Mouse (Mus musculus) forebrain, embryonic 11.5 days (tissue): ENCODE results near the gene Lypla2. TPM values are rescaled to one million over a fixed set of nuclear protein-coding genes. Genes with fewer than 3 reads are reported as not detected.

Experiments
- ATAC-seq: fragments of 200-750 bp; cut with Nextera tagmentation; replicated peaks from 2 replicates; pipeline ENCODE4 v1.8.0; 2017; ENCODE audit warnings: moderate TSS enrichment; ENCODE audit not compliant: low FRiP score
- DNase-seq: peaks from one replicate; pipeline ENCODE4 v3.0.0-alpha.2; 2017; ENCODE audit warnings: low spot score
- H3K27ac ChIP-seq: fragments of 300-500 bp; sonication (generic); 2 replicates; pipeline ENCODE4 v1.5.1; 2014; ENCODE audit warnings: low read depth, low read length
- H3K27me3 ChIP-seq: fragments of 300-500 bp; sonication (generic); 2 replicates; pipeline ENCODE4 v1.6.1; 2014; ENCODE audit warnings: mild to moderate bottlenecking, low read length, mixed read lengths; ENCODE audit not compliant: control insufficient read depth, insufficient read depth
- H3K36me3 ChIP-seq: fragments of 300-500 bp; sonication (generic); 2 replicates; pipeline ENCODE4 v1.6.1; 2014; ENCODE audit warnings: mild to moderate bottlenecking, low read length, moderate library complexity, mixed read lengths; ENCODE audit not compliant: control insufficient read depth, insufficient read depth
- H3K4me1 ChIP-seq: fragments of 300-500 bp; sonication (generic); replicated peaks from 2 replicates; pipeline ENCODE4 v1.6.1; 2014; ENCODE audit warnings: low read length, mixed read lengths; ENCODE audit not compliant: control insufficient read depth, insufficient read depth
- H3K4me2 ChIP-seq: fragments of 300-500 bp; sonication (generic); 2 replicates; pipeline ENCODE4 v1.6.1; 2014; ENCODE audit warnings: low read depth, mild to moderate bottlenecking, low read length, moderate library complexity, mixed read lengths; ENCODE audit not compliant: severe bottlenecking
- H3K4me3 ChIP-seq: fragments of 300-500 bp; sonication (generic); 2 replicates; pipeline ENCODE4 v1.5.1; 2014; ENCODE audit warnings: low read depth, low read length
- H3K9ac ChIP-seq: fragments of 300-500 bp; sonication (generic); 2 replicates; pipeline ENCODE4 v1.6.1; 2014; ENCODE audit warnings: low read length
- H3K9me3 ChIP-seq: fragments of 300-500 bp; sonication (generic); 2 replicates; pipeline ENCODE4 v1.6.1; 2016; ENCODE audit warnings: low read length, mixed read lengths; ENCODE audit not compliant: control insufficient read depth
- WGBS: fragments of 180-500 bp; shearing (Covaris S2); extraction: QIAGEN DNeasy Blood & Tissue Kit; methylation state at CpG from one replicate; pipeline ENCODE4 v1.1.7; 2014; 5-methylcytosine and 5-hydroxymethylcytosine counted together
- polyA plus RNA-seq: library from polyadenylated mRNA; unstranded; fragments of >200 nt; fragmentation: Nextera tagmentation; extraction: Ambion mirVana; gene quantifications from 2 replicates; pipeline ENCODE4 v1.2.1, GENCODE M21; 2014

Lypla2 gene
- polyA plus RNA-seq, 1 experiment from 2014 or later: 169 TPM

DNA sequence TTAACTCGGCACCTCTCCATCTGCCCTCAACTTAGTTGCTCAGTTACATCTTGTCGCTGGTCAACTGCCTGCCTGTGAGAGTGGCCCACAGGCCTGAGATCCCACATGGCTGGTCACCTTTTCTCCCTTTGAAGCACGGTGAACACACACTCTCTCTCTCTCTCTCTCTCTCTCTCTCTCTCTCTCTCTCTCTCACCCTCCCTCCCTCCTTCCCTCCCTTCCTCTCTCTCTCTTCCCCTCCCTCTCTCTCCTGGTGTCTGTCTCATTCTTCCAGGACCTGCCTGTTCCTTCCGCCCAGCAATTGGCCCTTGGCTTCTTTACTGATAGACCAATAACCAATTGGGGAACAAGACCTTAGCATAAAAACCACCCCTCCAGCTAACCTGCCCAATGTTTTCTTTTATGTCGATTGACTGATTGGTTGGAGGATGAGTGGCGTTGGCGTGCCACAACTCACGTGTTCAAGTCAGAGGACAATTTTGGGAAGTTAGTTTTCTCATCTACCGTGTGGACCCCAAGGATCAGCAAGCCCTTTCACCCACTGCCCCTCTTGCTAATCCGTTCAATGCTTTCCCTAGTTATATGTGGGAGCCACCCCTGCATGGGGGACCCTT lies 46.1 kb downstream of the Lypla2 start:
- no peak overlapping the region for H3K27ac ChIP-seq
- H3K27me3 ChIP-seq: no peaks in the 10 kb centered on the region
- no peaks in the 10 kb centered on the region for H3K36me3 ChIP-seq
- H3K9ac ChIP-seq: no peak overlapping the region
- no peak overlapping the region for H3K4me3 ChIP-seq
- WGBS: 91% methylated on average over 10 of the region's 10 CpGs
- H3K4me1 ChIP-seq: peaks cover 5% of the 10 kb centered on the region; the same call in 1 of the 2 replicates
- ATAC-seq: no peak
- DNase-seq: no peak
- no peak overlapping the region for H3K4me2 ChIP-seq
- H3K9me3 ChIP-seq: no peaks in the 10 kb centered on the region

DNA sequence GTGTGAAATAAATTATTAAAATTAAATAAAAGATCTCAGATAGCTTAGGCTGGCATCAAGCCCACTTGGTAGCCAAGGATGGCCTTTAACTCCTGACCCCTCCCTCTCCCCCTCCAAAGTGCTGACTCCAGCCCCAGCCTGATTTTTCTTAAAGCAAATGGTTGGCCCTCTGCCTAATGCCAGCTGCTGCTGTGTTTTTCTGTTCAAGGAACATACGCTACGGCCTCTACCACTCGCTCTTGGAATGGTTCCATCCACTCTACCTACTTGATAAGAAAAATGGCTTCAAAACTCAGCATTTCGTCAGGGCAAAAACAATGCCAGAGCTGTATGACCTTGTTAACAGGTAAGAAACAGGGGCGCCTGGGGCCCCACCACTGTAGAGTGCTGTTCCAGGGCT lies 47.1 kb downstream of the Lypla2 start:
- Histone ChIP-seq H3K4me3 (no peak overlapping the region), H3K27me3 (no peaks in the 10 kb centered on the region), H3K27ac (no peak overlapping the region), H3K4me2 (no peak overlapping the region), H3K36me3 (no peaks in the 10 kb centered on the region), H3K4me1 (peaks cover 7% of the 10 kb centered on the region; the same call in 1 of the 2 replicates), H3K9ac (no peak overlapping the region), H3K9me3 (no peaks in the 10 kb centered on the region)
- ATAC-seq (no peak), DNase-seq (no peak)
- 91% methylated on average over 5 of the region's 5 CpGs for WGBS

DNA sequence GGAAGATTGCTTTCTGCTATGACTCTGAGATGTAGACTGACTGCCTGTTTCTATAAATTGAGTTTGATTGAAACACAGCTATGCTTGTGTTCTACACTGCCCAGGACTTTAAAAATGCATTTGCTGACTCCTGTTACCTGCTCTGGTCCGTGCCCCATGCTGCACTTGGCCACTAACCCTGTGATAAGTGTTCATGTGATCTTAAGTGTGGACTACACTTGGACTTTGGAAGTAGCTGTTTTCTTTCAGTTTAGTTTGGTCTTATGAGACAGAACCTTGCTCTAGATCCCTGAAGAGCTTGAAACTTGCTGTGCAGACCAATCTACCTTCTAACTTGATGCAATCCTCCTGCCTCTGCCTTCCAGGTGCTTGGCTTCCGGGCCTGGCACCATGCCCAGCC lies 48.0 kb downstream of the Lypla2 start:
- H3K4me2 ChIP-seq: no peak overlapping the region
- DNase-seq (no peak), ATAC-seq (no peak)
- H3K36me3 ChIP-seq: no peaks in the 10 kb centered on the region
- H3K9ac ChIP-seq: no peak overlapping the region
- H3K4me3 ChIP-seq: no peak overlapping the region
- no peaks in the 10 kb centered on the region for H3K9me3 ChIP-seq
- H3K4me1 ChIP-seq: peaks cover 7% of the 10 kb centered on the region; the same call in 1 of the 2 replicates
- no peaks in the 10 kb centered on the region for H3K27me3 ChIP-seq
- 91% methylated on average over 2 of the region's 2 CpGs for WGBS
- no peak overlapping the region for H3K27ac ChIP-seq

DNA sequence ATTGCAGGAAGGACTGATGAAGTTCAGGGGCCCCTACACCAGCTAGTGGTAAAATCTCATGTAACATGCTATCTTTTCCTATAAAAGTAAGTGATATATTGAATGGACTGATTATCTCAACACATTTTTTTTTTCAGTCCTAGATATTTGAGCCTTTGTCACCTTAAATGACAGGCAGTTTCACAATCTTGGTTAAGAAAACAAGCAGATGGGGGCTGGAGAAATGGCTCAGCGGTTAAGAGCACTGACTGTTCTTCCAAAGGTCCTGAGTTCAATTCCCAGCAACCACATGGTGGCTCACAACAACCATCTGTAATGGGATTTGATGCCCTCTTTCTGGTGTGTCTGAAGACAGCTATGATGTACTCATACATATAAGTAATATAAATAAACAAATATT lies 50.2 kb downstream of the Lypla2 start:
- Histone ChIP-seq H3K36me3 (no peaks in the 10 kb centered on the region), H3K9ac (no peak overlapping the region), H3K9me3 (no peaks in the 10 kb centered on the region), H3K4me1 (peaks cover 7% of the 10 kb centered on the region; the same call in 1 of the 2 replicates), H3K27me3 (no peaks in the 10 kb centered on the region), H3K4me3 (no peak overlapping the region; the same call in 1 of the 2 replicates), H3K4me2 (peak overlapping the region; percentile 95; the same call in 1 of the 2 replicates), H3K27ac (no peak overlapping the region)
- ATAC-seq: no peak
- DNase-seq: no peak
- 88% methylated on average over 1 of the region's 1 CpGs for WGBS

DNA sequence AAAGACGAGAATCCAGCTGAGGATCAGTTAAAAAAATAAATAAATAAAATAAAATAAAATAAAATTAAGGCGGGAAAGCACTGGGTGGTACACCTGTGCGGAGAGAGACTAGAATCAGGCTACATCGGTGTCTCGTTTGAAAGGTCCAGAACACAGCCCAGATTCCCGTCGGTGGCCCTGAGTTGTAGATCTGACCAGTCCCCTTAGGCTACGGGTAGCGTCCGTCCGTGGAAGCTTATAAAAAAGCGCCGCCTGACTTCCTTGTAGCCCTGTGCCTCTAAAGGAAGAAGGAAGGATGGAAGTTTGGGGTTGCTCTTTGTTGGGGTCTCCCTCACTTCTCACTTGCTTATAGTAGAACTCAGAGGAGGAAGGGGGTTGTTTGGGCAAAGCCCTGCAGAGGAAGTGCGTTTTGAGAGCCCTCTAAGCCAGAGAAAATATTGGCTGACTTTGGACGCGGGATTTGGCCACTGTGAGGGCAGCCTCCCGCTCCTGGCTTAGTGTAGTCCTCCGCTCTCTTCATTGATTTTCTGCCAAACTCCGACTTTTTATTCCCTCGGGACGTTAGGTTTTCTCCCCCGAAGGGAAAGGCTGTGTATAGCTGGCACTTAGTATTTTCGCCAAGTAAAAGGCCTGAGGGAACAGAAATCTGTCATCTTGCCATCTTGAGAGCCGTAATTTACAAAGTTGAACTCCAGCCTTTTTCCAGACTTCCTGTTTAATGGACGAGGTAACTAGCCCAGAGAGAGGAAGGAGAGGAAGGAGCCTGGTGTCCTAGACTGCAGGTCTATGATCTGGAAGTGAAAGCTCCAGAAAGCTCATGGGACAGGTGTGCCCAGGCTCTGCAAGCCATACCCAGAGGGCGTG lies 50.9 kb downstream of the Lypla2 start:
- ATAC-seq: peak; percentile 28; the same call in 1 of the 2 replicates
- WGBS: 12% methylated on average over 26 of the region's 26 CpGs
- H3K4me1 ChIP-seq: peaks cover 7% of the 10 kb centered on the region; the same call in 1 of the 2 replicates
- peak overlapping the region; percentile 82 for H3K9ac ChIP-seq
- H3K27ac ChIP-seq: no peak overlapping the region
- no peak for DNase-seq
- H3K4me2 ChIP-seq: peak overlapping the region; percentile 95
- H3K36me3 ChIP-seq: no peaks in the 10 kb centered on the region
- peak overlapping the region; percentile 69 for H3K4me3 ChIP-seq
- no peaks in the 10 kb centered on the region for H3K9me3 ChIP-seq
- H3K27me3 ChIP-seq: no peaks in the 10 kb centered on the region

DNA sequence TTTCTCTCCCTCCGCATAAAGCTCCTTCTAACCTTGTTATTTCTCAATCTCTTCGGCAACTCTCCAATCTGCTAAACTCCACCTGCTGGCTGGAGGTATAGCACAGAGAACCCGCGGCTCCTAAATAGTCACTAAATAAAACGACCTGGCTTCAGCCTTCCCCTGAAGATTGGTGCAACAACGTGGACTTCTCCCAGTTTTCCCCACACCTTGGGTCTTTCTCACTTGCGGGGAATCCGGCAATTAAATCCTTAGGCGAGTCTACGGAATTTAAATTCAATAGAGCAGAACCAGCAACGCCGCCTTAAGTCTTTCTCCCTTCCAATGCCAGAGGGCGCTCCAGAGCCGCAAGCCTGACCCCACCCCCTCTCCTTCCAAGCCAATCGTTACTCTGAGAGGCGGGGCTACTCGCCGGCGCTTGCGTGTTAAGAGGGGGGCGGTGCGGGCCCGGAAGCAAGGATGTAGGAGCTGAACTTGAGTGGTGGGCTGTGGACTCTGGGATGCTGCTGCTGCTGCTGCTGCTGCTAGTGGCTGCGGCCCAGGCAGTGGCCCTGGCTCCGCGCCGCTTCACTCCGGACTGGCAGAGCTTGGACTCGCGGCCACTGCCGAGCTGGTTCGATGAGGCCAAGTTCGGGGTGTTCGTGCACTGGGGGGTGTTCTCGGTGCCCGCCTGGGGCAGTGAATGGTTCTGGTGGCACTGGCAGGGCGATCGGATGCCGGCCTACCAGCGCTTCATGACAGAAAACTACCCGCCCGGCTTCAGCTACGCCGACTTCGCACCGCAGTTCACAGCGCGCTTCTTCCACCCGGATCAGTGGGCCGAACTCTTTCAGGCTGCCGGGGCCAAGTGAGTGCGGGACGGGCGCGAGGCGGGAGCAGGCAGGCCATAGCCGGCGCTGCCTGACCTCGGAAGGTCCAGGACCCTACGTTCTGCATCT lies 51.9 kb downstream of the Lypla2 start, which contains the start of gene Fuca1:
Fuca1 (plus strand) TSS at position 432 of the 938 bp plus-strand sequence.
- ATAC-seq (peak; percentile 95), DNase-seq (peak; percentile 99)
- Histone ChIP-seq H3K36me3 (no peaks in the 10 kb centered on the region), H3K27ac (no peak within 1 kb of the TSS), H3K27me3 (no peaks in the 10 kb centered on the region), H3K9me3 (no peaks in the 10 kb centered on the region), H3K9ac (peak within 1 kb of the TSS; percentile 82), H3K4me1 (peaks cover 7% of the 10 kb centered on the region; the same call in 1 of the 2 replicates), H3K4me3 (peak within 1 kb of the TSS; percentile 69), H3K4me2 (peak within 1 kb of the TSS; percentile 95)
- 2% methylated on average over 60 of the region's 60 CpGs for WGBS

DNA sequence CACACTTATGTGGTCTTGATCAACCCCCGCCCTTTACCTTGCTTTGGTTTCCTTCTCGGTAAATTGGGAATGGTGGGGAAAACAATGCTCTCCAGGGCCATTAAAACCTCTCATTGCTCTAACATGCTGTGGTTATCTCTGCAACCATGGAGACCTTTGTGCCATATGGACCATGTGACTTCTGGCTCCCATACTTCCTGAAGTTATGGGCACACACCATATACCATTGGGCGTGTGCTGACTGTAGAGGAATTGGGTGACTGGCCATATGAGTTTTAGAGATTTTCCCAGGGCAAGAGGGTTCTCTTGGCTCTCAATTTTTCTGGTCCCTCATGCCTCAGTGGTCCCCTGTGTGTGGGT lies 53.2 kb downstream of the Lypla2 start:
- ATAC-seq (no peak), DNase-seq (no peak)
- Histone ChIP-seq H3K4me1 (peaks cover 7% of the 10 kb centered on the region; the same call in 1 of the 2 replicates), H3K9ac (no peak overlapping the region), H3K36me3 (no peaks in the 10 kb centered on the region), H3K27me3 (no peaks in the 10 kb centered on the region), H3K9me3 (no peaks in the 10 kb centered on the region), H3K4me3 (no peak overlapping the region), H3K4me2 (no peak overlapping the region), H3K27ac (no peak overlapping the region)
- 95% methylated on average over 3 of the region's 3 CpGs for WGBS

DNA sequence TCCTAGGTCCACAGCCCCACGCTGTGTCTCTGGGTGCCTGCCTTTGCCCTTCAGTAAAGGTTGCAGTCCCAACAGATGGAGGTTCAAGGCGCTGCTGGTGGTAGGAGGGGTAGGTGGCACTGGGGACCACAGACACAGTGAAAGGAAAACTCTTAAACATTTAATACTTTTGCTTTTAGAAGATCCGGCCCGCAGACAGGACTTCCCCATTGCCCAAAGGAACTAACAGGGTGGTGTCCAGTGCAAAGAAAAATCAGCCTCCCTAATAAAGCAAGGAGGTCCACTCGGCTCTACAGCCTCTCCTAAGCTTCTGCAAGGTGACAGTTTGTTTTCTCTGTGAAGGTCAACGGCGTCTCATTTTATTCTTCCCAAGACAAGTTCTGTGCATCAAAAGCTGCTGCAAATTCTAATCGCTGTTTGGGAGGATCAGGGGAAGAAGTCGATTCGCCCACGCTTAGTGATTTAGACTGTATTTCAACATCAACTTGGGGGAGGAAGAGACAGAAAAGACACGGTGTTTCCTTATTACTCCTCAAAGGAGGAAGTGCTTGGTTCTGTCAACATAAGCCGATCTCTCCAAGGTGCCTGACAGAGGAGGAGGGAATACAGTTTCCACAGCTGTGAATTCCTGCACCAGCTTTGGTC lies 53.7 kb downstream of the Lypla2 start:
- WGBS: 90% methylated on average over 13 of the region's 13 CpGs
- no peaks in the 10 kb centered on the region for H3K9me3 ChIP-seq
- H3K9ac ChIP-seq: no peak overlapping the region
- no peak for DNase-seq
- no peak overlapping the region for H3K27ac ChIP-seq
- peaks cover 7% of the 10 kb centered on the region; the same call in 1 of the 2 replicates for H3K4me1 ChIP-seq
- no peaks in the 10 kb centered on the region for H3K36me3 ChIP-seq
- no peak overlapping the region for H3K4me3 ChIP-seq
- no peak overlapping the region for H3K4me2 ChIP-seq
- no peaks in the 10 kb centered on the region for H3K27me3 ChIP-seq
- no peak for ATAC-seq
